Mouse (Mus musculus) thymus, postnatal 0 days (tissue): Measurements from ENCODE around the gene Prr19. TPM values are rescaled to one million over a fixed set of nuclear protein-coding genes. Genes with fewer than 3 reads are reported as not detected.

Experiments
- DNase-seq: peaks from one replicate; pipeline ENCODE4 v3.0.0-alpha.2; 2015; ENCODE audit warnings: low spot score
- polyA plus RNA-seq: library from polyadenylated mRNA; unstranded; fragments of >200 nt; fragmentation: Nextera tagmentation; extraction: Ambion mirVana; gene quantifications from 2 replicates; pipeline ENCODE4 v1.2.1, GENCODE M21; 2015

The Prr19 gene
- polyA plus RNA-seq, 1 experiment from 2014 or later = 0.22 TPM

GRCm38 (mm10) chr7:25292107-25292506 lies 9.1 kb upstream of the Prr19 start:
- no peak for DNase-seq

GRCm38 (mm10) chr7:25293191-25293739 lies 7.9 kb upstream of the Prr19 start:
- no peak for DNase-seq

- DNase-seq = no peak
Observed at GRCm38 (mm10) chr7:25294495-25294894, 6.7 kb upstream of the Prr19 start.

DNA sequence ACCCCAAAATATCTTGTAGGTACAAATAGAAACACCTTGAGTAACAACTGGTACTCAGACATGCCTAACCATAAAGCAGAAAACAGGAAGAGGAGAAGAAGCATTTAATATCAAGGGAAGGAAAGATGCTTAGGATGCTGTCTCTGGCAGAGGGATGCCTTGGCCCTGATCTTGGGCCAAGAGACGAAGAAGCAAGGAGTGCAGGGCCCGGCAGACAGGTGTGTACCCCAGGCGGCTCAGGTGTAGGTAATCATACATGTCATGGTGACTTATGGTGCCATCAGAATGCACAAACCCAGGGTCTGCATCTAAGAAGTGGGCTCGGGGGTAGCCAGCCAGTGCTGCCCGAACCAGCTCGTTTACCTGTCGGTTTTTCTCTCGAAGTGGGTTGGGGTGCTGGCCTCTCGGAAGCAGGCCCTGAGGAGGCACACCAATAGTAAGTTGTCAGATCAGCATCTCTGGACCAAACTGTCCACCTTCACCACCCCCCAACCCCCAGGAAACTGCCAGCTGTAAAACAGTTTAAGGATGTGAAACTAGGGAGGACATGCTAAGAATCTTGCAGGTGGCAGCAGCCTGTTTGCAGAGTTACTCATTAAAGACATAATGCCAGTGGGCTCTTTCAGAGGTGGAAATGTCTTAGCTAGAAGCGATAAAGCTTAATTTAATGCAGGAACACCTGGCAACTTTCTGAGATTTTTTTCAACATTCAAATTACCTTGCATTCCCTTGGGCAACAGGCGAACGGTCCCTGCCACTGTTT lies 6.1 kb upstream of the Prr19 start:
- no peak for DNase-seq

GRCm38 (mm10) chr7:25296945-25297453 lies 4.2 kb upstream of the Prr19 start:
- DNase-seq = peak; percentile 67

- peak; percentile 87 for DNase-seq
Observed at GRCm38 (mm10) chr7:25297454-25298325, 3.5 kb upstream of the Prr19 start, which contains the start of gene Pafah1b3. TSS of gene Pafah1b3 (minus strand) at chr7:25297986.

DNA sequence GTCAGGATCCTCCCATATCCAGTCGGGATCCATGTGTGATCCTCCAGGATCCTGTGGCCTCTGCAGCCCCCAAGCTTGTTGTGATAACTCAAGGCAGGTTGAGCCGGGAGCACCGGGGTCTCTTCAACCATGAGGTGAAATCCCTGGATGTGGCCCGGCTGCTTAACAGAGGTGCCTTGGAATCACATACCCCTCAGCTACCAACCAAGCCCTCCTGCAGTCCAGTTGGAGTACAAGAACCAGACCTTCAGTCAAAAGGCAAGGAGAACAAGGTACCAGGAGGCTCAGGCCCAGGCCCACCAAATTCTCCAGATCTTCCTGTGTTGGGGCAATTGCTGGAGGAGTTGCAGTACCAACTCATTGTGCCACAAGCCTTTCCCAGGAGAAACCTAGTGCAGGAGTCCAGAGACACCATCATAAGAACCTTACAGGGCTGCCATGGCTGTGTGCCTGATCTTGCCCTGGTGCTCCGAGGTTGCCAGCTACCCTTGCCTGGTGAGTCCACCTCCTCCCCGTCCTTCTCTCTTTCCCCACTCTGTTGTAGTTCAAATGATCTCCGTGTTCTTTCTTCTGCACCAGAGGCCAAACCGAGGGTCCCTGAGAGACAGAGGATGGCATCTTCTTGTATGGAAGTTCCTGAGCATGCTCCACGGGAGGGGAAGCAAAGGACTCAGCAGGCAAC lies 1.9 kb downstream of the Prr19 start:
- no peak for DNase-seq

- DNase-seq = no peak
Observed at GRCm38 (mm10) chr7:25303685-25304006, 2.4 kb downstream of the Prr19 start.

DNA sequence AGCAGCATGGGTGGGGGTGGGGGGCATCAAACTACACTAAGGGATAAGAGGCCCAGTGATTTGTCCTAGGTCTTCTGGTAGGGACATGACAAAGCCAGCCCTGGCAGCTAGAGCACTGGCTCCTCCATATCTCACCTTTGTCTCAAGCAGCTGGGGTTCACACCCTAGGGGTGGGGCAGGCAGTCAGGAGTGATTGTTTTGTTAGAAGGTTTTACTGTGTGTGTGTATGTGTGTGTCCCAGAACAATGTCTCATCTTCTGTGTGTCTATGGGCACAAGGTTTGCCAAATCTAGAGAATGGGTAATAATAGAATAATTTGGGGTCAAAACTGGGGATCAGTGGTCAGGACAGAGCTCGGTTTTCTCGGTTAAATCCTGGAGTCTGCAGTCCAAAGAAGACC lies 4.3 kb downstream of the Prr19 start:
- DNase-seq = no peak

DNA sequence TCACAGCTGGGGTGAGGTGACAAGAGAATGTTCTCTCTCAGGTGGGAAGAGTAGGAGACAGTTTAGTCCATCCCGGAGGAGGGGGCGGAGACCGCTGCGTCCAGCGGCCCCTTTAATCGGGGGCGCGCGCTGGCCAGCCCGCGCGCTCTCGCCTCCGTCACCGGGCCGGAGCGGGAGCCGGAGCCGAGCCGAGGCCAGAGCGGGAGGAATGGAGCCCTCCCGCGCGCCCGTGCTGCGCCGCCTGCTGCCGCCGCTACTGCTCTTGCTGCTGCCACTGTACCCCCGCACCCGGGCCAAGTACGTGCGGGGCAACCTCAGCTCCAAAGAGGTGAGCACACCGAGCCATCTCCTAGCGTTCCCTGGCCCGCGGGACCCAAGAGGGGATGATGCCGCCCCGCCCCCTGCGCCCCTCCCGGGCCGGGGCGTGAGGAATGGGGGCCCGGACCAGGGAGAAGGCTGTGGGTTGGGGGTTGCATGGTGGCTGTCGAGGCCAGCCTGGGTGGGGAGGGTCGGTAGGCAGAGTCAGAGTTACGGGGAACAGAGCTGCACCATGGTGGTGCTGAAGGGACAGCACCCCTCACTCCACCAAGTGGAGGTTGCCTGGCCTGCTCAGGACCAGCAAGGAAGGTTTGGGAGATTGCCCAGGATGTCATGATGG lies 4.9 kb downstream of the Prr19 start, which contains the start of gene Tmem145:
Gene Tmem145 (plus strand): TSS at position 151 of the 658 bp plus-strand sequence.
- DNase-seq = peak; percentile 66

GRCm38 (mm10) chr7:25306614-25306996 lies 5.4 kb downstream of the Prr19 start:
- no peak for DNase-seq

DNA sequence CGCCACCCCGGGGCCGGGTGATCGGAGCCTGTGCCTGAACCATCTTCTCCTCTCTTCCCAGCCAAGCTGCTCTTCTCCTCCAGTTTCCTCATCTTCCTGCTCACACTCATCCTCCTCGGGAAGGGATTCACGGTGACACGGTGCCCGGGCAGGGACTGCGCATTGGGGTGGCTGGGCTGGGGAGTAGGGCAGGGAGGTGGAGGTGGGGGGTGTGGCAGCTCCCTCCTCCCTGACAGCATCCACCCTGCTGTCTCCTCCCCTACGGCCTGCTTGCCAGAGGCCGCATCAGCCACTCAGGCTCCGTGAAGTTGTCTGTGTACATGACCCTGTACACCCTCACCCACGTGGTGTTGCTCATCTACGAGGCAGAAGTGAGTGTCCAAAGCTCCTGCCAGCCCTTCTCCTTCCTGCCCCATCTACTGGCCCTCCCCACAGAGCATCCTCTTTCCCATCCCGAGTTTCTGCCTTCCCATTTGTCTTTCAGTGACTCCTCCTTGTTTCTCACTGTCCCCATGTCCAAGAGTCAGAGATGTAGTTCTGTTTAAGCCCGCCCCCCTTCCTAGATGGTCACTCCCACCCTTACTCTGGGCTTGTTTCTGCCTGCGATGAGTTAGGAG lies 7.6 kb downstream of the Prr19 start:
- no peak for DNase-seq

DNA sequence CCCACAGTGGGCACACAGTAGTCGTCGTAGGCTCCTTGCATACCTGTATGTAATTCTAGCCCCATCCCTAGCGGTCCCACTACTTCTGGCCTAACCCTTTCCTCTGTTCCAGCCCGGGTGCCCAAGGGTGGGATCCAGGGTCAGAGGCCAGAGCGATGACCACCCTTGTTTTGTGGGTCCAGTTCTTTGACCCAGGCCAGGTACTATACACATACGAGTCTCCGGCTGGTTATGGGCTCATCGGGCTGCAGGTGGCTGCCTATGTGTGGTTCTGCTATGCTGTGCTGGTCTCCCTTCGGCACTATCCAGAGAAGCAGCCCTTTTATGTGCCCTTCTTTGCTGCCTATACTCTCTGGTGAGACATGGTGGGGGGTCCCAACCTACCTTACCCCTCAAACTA lies 8.2 kb downstream of the Prr19 start:
- no peak for DNase-seq

DNA sequence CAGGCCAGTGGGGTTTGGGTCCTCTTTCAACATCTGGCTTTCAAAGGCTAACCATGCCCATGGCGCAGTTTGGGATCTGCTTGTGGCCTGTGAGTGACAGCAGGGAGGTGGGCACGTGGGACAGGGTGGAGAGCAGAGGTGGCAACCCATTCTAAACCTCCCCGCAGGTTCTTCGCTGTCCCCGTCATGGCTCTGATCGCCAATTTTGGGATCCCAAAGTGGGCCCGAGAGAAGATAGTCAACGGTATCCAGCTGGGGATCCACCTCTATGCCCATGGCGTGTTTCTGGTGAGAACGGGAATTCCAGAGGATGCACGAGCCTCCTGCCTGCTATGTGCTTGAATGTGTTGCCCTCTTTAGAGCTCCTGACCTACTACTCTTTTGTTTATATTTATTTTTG lies 10.0 kb downstream of the Prr19 start:
- no peak for DNase-seq

DNA sequence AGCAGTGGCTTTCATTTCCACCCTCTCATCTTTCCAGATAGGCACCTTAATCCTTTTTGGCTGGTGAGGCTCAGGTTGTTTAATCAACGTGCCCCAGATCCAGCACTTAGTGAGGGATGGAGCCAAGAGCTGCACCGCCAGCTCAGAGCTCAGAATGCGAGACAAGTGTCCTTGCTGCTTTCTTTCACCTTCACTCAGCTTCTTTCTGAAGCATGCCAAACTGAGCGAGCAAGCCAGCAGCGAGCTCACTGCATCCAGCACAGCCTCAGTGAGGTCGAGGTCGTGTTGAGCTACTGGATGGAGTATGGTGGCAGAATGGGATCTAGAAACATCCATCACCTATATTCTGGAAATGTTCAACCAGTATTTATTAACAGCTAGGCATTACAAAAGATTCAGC lies 12.1 kb downstream of the Prr19 start:
- DNase-seq = no peak

DNA sequence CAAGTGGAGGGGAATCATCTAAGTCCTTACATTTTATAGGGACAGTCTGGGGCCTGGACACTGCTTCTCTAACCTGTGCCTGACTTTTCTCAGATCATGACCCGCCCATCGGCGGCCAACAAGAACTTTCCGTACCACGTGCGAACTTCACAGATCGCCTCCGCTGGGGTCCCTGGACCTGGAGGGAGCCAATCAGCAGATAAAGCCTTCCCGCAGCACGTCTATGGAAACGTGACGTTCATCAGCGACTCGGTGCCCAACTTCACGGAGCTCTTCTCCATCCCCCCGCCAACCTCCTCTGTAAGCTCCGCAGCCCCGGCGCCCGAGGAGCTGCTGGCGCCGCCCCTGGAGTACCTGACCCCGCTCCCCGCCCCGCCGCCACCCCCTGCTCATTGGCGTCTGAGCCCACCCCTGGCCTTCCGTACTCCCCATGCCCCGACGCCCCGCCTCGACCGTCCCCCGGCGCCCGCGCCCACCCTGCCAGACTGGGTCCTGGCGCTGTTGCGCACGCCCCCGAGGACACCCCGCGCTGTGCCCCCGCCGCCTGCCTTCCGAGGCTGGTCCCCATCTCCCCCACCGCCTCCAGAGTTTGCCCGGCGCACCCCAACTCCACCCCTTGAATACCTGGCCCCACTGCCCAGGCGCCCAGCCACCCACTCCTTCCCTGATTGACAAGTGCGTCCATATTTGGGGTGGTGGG lies 13.5 kb downstream of the Prr19 start:
- DNase-seq = no peak

GRCm38 (mm10) chr7:25315306-25316041 lies 14.3 kb downstream of the Prr19 start:
- no peak for DNase-seq

GRCm38 (mm10) chr7:25316532-25317445 lies 15.6 kb downstream of the Prr19 start, which contains the start of gene Megf8:
TSS of gene Megf8 (plus strand) at chr7:25317164.
- DNase-seq = peak; percentile 91
